Mouse (Mus musculus) hindlimb bud, embryonic 11.5 days (tissue): ENCODE data around the gene Cacfd1.

Experiments
- DNase-seq: peaks from one replicate; pipeline ENCODE4 v3.0.0-alpha.2; 2012; ENCODE audit warnings: low read depth, low spot score; ENCODE audit errors: extremely low spot score

The Cacfd1 gene

GRCm38 (mm10) chr2:27009714-27010244 lies at the start of gene Cacfd1:
Cacfd1 (plus strand) TSS chr2:27009926.
- peak; percentile 56 for DNase-seq

GRCm38 (mm10) chr2:26960756-26961155 lies 49.0 kb upstream of the Cacfd1 start:
- DNase-seq = no peak

- peak; percentile 94 for DNase-seq
Measured at GRCm38 (mm10) chr2:26963923-26964723, 45.6 kb upstream of the Cacfd1 start, which contains the start of gene Rexo4. Rexo4 (minus strand) TSS chr2:26964386.

- no peak for DNase-seq
Measured at GRCm38 (mm10) chr2:26964724-26965370, 44.9 kb upstream of the Cacfd1 start.

GRCm38 (mm10) chr2:26967262-26967661 lies 42.5 kb upstream of the Cacfd1 start:
- DNase-seq = no peak

GRCm38 (mm10) chr2:26973116-26973515 lies 36.6 kb upstream of the Cacfd1 start, which contains the start of gene Adamts13:
Adamts13 (plus strand) TSS chr2:26973416.
- DNase-seq = no peak

GRCm38 (mm10) chr2:26973960-26974359 lies 35.8 kb upstream of the Cacfd1 start:
- DNase-seq = no peak

GRCm38 (mm10) chr2:26980361-26980760 lies 29.4 kb upstream of the Cacfd1 start:
- DNase-seq = no peak

- no peak for DNase-seq
Measured at GRCm38 (mm10) chr2:26984179-26984578, 25.5 kb upstream of the Cacfd1 start.

- DNase-seq = no peak
Measured at GRCm38 (mm10) chr2:26984640-26985039, 25.1 kb upstream of the Cacfd1 start.

GRCm38 (mm10) chr2:26993936-26994335 lies 15.8 kb upstream of the Cacfd1 start:
- no peak for DNase-seq

- no peak for DNase-seq
Measured at GRCm38 (mm10) chr2:26997498-26997897, 12.2 kb upstream of the Cacfd1 start.

- no peak for DNase-seq
Measured at GRCm38 (mm10) chr2:26997993-26998392, 11.7 kb upstream of the Cacfd1 start.

- no peak for DNase-seq
Measured at GRCm38 (mm10) chr2:27006255-27006654, 3.5 kb upstream of the Cacfd1 start.

GRCm38 (mm10) chr2:27007701-27008100 lies 2.0 kb upstream of the Cacfd1 start:
- DNase-seq = no peak

GRCm38 (mm10) chr2:27017802-27018201 lies 8.1 kb downstream of the Cacfd1 start:
- peak; percentile 62 for DNase-seq

- DNase-seq = no peak
Measured at GRCm38 (mm10) chr2:27019530-27019929, 9.8 kb downstream of the Cacfd1 start.

- no peak for DNase-seq
Measured at GRCm38 (mm10) chr2:27021103-27021502, 11.4 kb downstream of the Cacfd1 start.

- DNase-seq = no peak
Measured at GRCm38 (mm10) chr2:27022612-27023011, 12.9 kb downstream of the Cacfd1 start.

- DNase-seq = no peak
Measured at GRCm38 (mm10) chr2:27024136-27024535, 14.4 kb downstream of the Cacfd1 start.

GRCm38 (mm10) chr2:27025545-27025944 lies 15.8 kb downstream of the Cacfd1 start:
- no peak for DNase-seq

GRCm38 (mm10) chr2:27026332-27026731 lies 16.6 kb downstream of the Cacfd1 start:
- no peak for DNase-seq
